Mouse (Mus musculus): ENCODE measurements around the gene Hdgfl1. TPM values are rescaled to one million over a fixed set of nuclear protein-coding genes. Genes with fewer than 3 reads are reported as not detected.

Hdgfl1 gene
- polyA plus RNA-seq (2016; fragmentation: Nextera tagmentation; extraction: Ambion mirVana), result not detected in 2 replicates

DNA sequence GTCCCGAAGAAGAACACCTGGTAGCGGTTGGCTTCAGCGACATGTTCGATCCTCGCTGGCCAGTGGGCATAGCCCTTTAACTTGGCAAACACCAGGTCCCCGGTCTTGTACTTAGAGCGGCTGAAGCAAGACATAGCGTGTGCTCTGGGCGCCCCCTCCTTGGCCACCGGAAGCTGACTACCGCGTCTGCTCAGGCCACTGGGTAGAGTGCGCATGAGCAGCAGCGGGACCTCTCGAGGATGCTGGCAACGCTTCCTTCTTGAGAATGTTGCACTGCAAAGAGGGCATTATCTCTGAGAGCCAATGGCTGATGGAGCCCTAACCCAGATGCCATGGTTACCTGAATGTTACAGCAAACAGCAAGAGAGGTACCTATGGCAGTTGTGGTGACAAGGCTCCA lies at the start of gene Hdgfl1:
TSS of gene Hdgfl1 (minus strand) at position 211 of the 400 bp plus-strand sequence.
- H3K36me3 ChIP-seq, result no peaks in the 10 kb centered on the region
- no peak within 1 kb of the TSS for H3K4me3 ChIP-seq
- H3K27ac ChIP-seq, result no peak within 1 kb of the TSS
- no peaks in the 10 kb centered on the region for H3K9me3 ChIP-seq
- no peak within 1 kb of the TSS for H3K4me2 ChIP-seq (replicated peaks)
- ATAC-seq (ENCODE audit: insufficient number of reproducible peaks, insufficient read depth, low FRiP score, low TSS enrichment), result no peak
- no peak within 1 kb of the TSS for H3K9ac ChIP-seq
- WGBS, result 94% methylated on average over 16 of the region's 16 CpGs
- H3K4me1 ChIP-seq, result no peaks in the 10 kb centered on the region
- no peaks in the 10 kb centered on the region for H3K27me3 ChIP-seq

- 79% methylated on average over 3 of the region's 3 CpGs for WGBS
- no peak overlapping the region for H3K4me3 ChIP-seq
- H3K9ac ChIP-seq, result no peak overlapping the region
- H3K4me2 ChIP-seq (replicated peaks), result no peak overlapping the region
- no peaks in the 10 kb centered on the region for H3K4me1 ChIP-seq
- ATAC-seq (ENCODE audit: insufficient number of reproducible peaks, insufficient read depth, low FRiP score, low TSS enrichment), result no peak
- no peaks in the 10 kb centered on the region for H3K9me3 ChIP-seq
- H3K36me3 ChIP-seq, result no peaks in the 10 kb centered on the region
- H3K27ac ChIP-seq, result no peak overlapping the region
- H3K27me3 ChIP-seq, result no peaks in the 10 kb centered on the region
Measured at GRCm38 (mm10) chr13:26795460-26795859, 25.5 kb upstream of the Hdgfl1 start.

GRCm38 (mm10) chr13:26769424-26769823 lies 541 bp downstream of the Hdgfl1 start:
- no peak overlapping the region for H3K4me3 ChIP-seq
- no peaks in the 10 kb centered on the region for H3K9me3 ChIP-seq
- no peaks in the 10 kb centered on the region for H3K36me3 ChIP-seq
- no peak overlapping the region for H3K9ac ChIP-seq
- H3K4me1 ChIP-seq, result no peaks in the 10 kb centered on the region
- no peak overlapping the region for H3K4me2 ChIP-seq (replicated peaks)
- WGBS, result 95% methylated on average over 15 of the region's 15 CpGs
- ATAC-seq (ENCODE audit: insufficient number of reproducible peaks, insufficient read depth, low FRiP score, low TSS enrichment), result 0 out of 2 replicates have a peak, but pooled peaks have one; percentile 22
- H3K27me3 ChIP-seq, result no peaks in the 10 kb centered on the region
- no peak overlapping the region for H3K27ac ChIP-seq

GRCm38 (mm10) chr13:26761966-26762803 lies 7.8 kb downstream of the Hdgfl1 start:
- Histone ChIP-seq H3K4me3 (no peak overlapping the region), H3K27ac (no peak overlapping the region), H3K4me1 (no peaks in the 10 kb centered on the region), H3K9me3 (no peaks in the 10 kb centered on the region), H3K9ac (no peak overlapping the region), H3K36me3 (no peaks in the 10 kb centered on the region), H3K4me2 (replicated peaks) (no peak overlapping the region), H3K27me3 (no peaks in the 10 kb centered on the region)
- ATAC-seq (ENCODE audit: insufficient number of reproducible peaks, insufficient read depth, low FRiP score, low TSS enrichment), result no peak
- WGBS, result 73% methylated on average over 12 of the region's 12 CpGs

- Histone ChIP-seq H3K4me1 (no peaks in the 10 kb centered on the region), H3K9ac (no peak overlapping the region), H3K4me2 (replicated peaks) (no peak overlapping the region), H3K36me3 (no peaks in the 10 kb centered on the region), H3K27me3 (no peaks in the 10 kb centered on the region), H3K9me3 (no peaks in the 10 kb centered on the region), H3K27ac (no peak overlapping the region), H3K4me3 (no peak overlapping the region)
- ATAC-seq (ENCODE audit: insufficient number of reproducible peaks, insufficient read depth, low FRiP score, low TSS enrichment), result no peak
Measured at GRCm38 (mm10) chr13:26752863-26753262, 17.1 kb downstream of the Hdgfl1 start.

DNA sequence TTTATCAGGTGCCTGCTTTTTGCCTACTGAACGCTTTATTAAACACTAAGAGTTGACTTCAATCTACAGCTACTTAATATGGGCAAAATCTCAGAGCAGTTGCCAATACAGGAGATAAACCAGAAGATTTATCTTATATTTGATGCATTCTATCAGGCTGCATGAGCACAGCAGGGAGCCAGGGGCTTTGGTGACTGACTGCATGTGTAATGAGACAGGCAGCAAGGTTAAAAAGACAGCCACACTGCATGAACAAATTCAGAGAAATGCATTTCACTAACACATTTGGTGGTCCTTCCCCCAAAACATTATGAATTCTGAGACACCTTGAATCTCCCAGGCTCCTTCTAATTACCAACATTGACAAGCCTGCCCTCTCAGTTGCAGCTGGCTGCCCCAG lies 17.6 kb downstream of the Hdgfl1 start:
- no peak overlapping the region for H3K9ac ChIP-seq
- H3K27ac ChIP-seq, result no peak overlapping the region
- H3K27me3 ChIP-seq, result no peaks in the 10 kb centered on the region
- H3K4me1 ChIP-seq, result no peaks in the 10 kb centered on the region
- H3K4me2 ChIP-seq (replicated peaks), result no peak overlapping the region
- H3K4me3 ChIP-seq, result no peak overlapping the region
- H3K9me3 ChIP-seq, result no peaks in the 10 kb centered on the region
- no peaks in the 10 kb centered on the region for H3K36me3 ChIP-seq
- WGBS, result 88% methylated on average over 1 of the region's 1 CpGs
- ATAC-seq (ENCODE audit: insufficient number of reproducible peaks, insufficient read depth, low FRiP score, low TSS enrichment), result no peak

GRCm38 (mm10) chr13:26745760-26746457 lies 24.1 kb downstream of the Hdgfl1 start:
- Histone ChIP-seq H3K4me1 (no peaks in the 10 kb centered on the region), H3K9me3 (no peaks in the 10 kb centered on the region), H3K4me3 (no peak overlapping the region), H3K36me3 (no peaks in the 10 kb centered on the region), H3K4me2 (replicated peaks) (no peak overlapping the region), H3K27me3 (no peaks in the 10 kb centered on the region), H3K9ac (no peak overlapping the region), H3K27ac (no peak overlapping the region)
- ATAC-seq (ENCODE audit: insufficient number of reproducible peaks, insufficient read depth, low FRiP score, low TSS enrichment), result no peak
- WGBS, result 88% methylated on average over 2 of the region's 2 CpGs

GRCm38 (mm10) chr13:26745059-26745759 lies 24.8 kb downstream of the Hdgfl1 start:
- Histone ChIP-seq H3K27ac (no peak overlapping the region), H3K4me1 (no peaks in the 10 kb centered on the region), H3K4me2 (replicated peaks) (no peak overlapping the region), H3K4me3 (no peak overlapping the region), H3K9ac (no peak overlapping the region), H3K27me3 (no peaks in the 10 kb centered on the region), H3K9me3 (no peaks in the 10 kb centered on the region), H3K36me3 (no peaks in the 10 kb centered on the region)
- no peak for ATAC-seq (ENCODE audit: insufficient number of reproducible peaks, insufficient read depth, low FRiP score, low TSS enrichment)
- WGBS, result 75% methylated on average over 5 of the region's 5 CpGs

DNA sequence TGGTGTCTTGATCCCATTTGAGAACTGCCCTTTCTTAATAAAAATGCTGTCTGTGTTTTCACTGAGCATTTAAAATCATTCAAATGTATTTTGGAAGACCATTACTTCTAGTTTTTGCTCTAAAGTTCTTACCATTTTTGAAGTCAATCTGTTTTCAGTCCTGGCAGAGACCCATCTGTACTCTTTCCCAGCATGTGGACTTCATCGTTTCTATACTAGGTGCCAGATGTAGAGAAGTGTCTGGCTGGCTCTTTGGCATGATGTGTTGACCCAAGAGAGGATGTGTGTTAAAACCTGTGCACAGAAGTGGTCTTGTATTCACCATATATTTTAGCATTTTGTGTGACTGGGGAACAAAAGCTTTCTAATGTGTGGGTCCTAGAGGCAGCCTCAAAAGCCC lies 25.9 kb downstream of the Hdgfl1 start:
- ATAC-seq (ENCODE audit: insufficient number of reproducible peaks, insufficient read depth, low FRiP score, low TSS enrichment), result no peak
- H3K27ac ChIP-seq, result no peak overlapping the region
- no peak overlapping the region for H3K9ac ChIP-seq
- H3K36me3 ChIP-seq, result no peaks in the 10 kb centered on the region
- H3K4me3 ChIP-seq, result no peak overlapping the region
- 71% methylated on average over 1 of the region's 1 CpGs for WGBS
- no peaks in the 10 kb centered on the region for H3K27me3 ChIP-seq
- H3K9me3 ChIP-seq, result no peaks in the 10 kb centered on the region
- H3K4me2 ChIP-seq (replicated peaks), result no peak overlapping the region
- no peaks in the 10 kb centered on the region for H3K4me1 ChIP-seq

DNA sequence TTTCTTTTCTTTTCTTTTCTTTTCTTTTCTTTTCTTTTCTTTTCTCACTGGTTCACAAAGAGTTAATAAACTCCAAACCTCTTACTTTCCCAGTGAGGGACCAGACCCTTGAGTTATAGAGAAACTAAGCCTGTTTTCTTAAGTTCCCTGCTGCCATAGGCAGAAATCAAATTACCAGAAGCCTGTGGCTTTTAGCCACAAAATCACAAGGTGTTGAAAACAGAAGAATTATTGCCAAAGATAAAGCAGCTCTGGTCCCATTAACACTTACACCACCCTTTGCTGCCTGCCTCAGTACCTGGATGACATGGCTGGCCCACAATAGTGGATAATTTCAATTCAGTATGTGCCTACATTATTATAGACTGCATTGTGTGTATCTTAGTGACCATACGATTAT lies 35.0 kb downstream of the Hdgfl1 start:
- Histone ChIP-seq H3K9me3 (no peaks in the 10 kb centered on the region), H3K9ac (no peak overlapping the region), H3K4me1 (no peaks in the 10 kb centered on the region), H3K4me3 (no peak overlapping the region), H3K36me3 (no peaks in the 10 kb centered on the region), H3K27ac (no peak overlapping the region), H3K4me2 (replicated peaks) (no peak overlapping the region), H3K27me3 (no peaks in the 10 kb centered on the region)
- no peak for ATAC-seq (ENCODE audit: insufficient number of reproducible peaks, insufficient read depth, low FRiP score, low TSS enrichment)
- WGBS, result 20% methylated on average over 1 of the region's 1 CpGs

DNA sequence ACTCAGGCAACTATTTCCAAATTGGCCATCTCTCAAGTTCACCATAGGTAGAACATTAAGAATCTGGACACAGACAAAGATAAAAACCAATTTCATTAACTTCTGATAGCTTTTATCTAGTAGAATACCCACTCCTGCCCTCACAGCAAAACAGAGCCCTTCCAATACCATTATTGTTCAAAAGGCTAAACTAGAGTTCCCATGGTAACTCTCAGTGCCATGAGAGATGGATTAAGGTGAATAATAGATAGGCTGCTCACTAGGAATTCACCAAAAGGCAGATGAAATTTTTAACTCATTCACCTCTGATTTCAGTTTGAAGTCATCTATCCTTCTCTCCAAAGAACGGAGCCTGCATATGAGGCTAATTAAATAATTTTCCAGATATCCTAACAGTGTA lies 45.7 kb downstream of the Hdgfl1 start:
- H3K36me3 ChIP-seq, result no peaks in the 10 kb centered on the region
- no peak for ATAC-seq (ENCODE audit: insufficient number of reproducible peaks, insufficient read depth, low FRiP score, low TSS enrichment)
- no peaks in the 10 kb centered on the region for H3K9me3 ChIP-seq
- no peaks in the 10 kb centered on the region for H3K27me3 ChIP-seq
- no peak overlapping the region for H3K9ac ChIP-seq
- WGBS, result 71% methylated on average over 1 of the region's 1 CpGs
- H3K4me2 ChIP-seq (replicated peaks), result no peak overlapping the region
- no peak overlapping the region for H3K4me3 ChIP-seq
- no peaks in the 10 kb centered on the region for H3K4me1 ChIP-seq
- no peak overlapping the region for H3K27ac ChIP-seq

GRCm38 (mm10) chr13:26721333-26721732 lies 48.6 kb downstream of the Hdgfl1 start:
- Histone ChIP-seq H3K4me2 (replicated peaks) (no peak overlapping the region), H3K4me3 (no peak overlapping the region), H3K27ac (no peak overlapping the region), H3K9ac (no peak overlapping the region), H3K9me3 (no peaks in the 10 kb centered on the region), H3K27me3 (no peaks in the 10 kb centered on the region), H3K36me3 (no peaks in the 10 kb centered on the region), H3K4me1 (no peaks in the 10 kb centered on the region)
- 50% methylated on average over 6 of the region's 6 CpGs for WGBS
- ATAC-seq (ENCODE audit: insufficient number of reproducible peaks, insufficient read depth, low FRiP score, low TSS enrichment), result no peak

Data from embryonic facial prominence, embryonic 12.5 days (tissue).